Mouse (Mus musculus): ENCODE data around the gene Tmem131. TPM values are rescaled to one million over a fixed set of nuclear protein-coding genes. Genes with fewer than 3 reads are reported as not detected.

Gene Tmem131
- total and polyA plus RNA-seq, 3 experiments: 13.0 to 30.0 (median 28.1) TPM

DNA sequence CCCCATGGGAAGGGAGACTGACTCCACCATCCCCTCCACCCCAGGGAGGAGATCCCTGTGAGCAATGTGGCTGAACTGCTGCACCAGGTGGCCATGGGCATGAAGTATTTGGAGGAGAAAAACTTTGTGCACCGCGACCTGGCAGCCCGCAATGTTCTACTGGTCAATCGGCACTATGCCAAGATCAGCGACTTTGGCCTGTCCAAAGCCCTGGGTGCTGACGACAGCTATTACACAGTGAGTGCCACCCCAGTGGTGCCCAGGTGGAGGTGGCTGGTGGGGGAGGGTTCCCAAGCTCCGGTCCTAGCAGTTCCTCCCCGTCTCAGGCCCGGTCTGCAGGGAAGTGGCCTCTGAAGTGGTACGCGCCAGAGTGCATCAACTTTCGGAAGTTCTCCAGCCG, 162.7 kb downstream of the Tmem131 start:
- DNase-seq: no peak
- no peaks in the 10 kb centered on the region for H3K36me3 ChIP-seq (ENCODE audit: control insufficient read depth, insufficient read depth, low read length)
- H3K27me3 ChIP-seq (ENCODE audit: control insufficient read depth, insufficient read depth, low read length): no peaks in the 10 kb centered on the region

DNA sequence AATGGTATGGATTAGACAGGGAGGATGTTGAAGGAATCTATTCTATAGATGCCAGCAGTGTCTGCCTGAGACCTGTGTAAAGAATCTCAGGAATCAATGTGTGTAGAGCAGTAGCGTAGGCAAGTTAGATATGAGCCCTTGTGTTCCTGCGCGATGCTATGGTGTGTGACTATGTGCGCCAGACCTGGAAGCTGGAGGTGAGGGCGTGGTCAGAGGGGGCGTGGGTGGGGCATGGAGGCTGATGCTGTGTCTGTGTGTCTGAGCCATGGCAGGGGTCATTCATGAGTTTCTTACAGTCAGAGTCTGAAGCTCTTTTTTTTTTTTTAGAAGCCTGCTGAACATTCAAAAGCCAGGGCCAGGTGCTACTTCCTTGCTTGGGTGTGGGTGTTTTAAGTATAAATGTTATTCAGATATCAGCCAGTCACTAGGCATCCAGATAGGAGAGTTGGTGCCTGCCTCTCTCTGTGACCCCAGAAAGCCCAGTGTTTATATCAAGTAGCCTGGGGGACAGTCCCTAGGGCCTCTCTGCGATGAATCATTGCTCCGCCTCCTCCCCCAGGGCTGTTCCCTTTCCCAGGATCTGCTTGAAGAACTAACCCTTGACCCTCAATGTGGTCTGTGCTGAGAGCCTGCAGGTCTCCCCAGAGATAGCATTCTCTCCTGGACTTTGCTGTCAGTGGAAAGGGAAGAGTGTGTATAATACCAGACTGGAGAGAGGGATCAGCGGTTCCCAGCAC, 171.1 kb downstream of the Tmem131 start:
- no peaks in the 10 kb centered on the region for H3K4me1 ChIP-seq (ENCODE audit: control insufficient read depth, insufficient read depth, low read length)
- TF ChIP-seq CTCF (IDR thresholded peaks at IDR 0.05) (no peak), POLR2A (IDR thresholded peaks at IDR 0.05; ENCODE audit: insufficient read depth, low read depth, low read length) (no peak), EP300 (IDR thresholded peaks at IDR 0.05; ENCODE audit: insufficient read depth, low read depth, low read length) (no peak)
- 80% methylated on average over 9 of the region's 9 CpGs for WGBS
- no peaks in the 10 kb centered on the region for H3K36me3 ChIP-seq (ENCODE audit: control insufficient read depth, insufficient read depth, low read length)
- intact Hi-C loops (cut with DNase I): no loop called here
- H3K27me3 ChIP-seq (ENCODE audit: control insufficient read depth, insufficient read depth, low read length): peaks cover 4% of the 10 kb centered on the region
- no peak for DNase-seq
- H3K79me2 ChIP-seq (replicated peaks; ENCODE audit: control insufficient read depth, insufficient read depth, low read length): no peaks in the 10 kb centered on the region
- no peak overlapping the region for H3K9ac ChIP-seq (ENCODE audit: low read depth, low read length)
- no peak overlapping the region for H3K27ac ChIP-seq
- no peak overlapping the region for H3K4me3 ChIP-seq

More for the DNA sequence above, 162.7 kb downstream of the Tmem131 start:
- TF ChIP-seq POLR2A (IDR thresholded peaks at IDR 0.05; ENCODE audit: insufficient read depth, low read depth, low read length) (no peak), CTCF (IDR thresholded peaks at IDR 0.05) (no peak), EP300 (IDR thresholded peaks at IDR 0.05; ENCODE audit: insufficient read depth, low read depth, low read length) (no peak)
- Histone ChIP-seq H3K9ac (ENCODE audit: low read depth, low read length) (no peak overlapping the region), H3K4me1 (ENCODE audit: control insufficient read depth, insufficient read depth, low read length) (no peaks in the 10 kb centered on the region), H3K27ac (no peak overlapping the region), H3K79me2 (replicated peaks; ENCODE audit: control insufficient read depth, insufficient read depth, low read length) (no peaks in the 10 kb centered on the region), H3K4me3 (no peak overlapping the region)
- intact Hi-C loops (cut with DNase I): loop anchor here (5.0 kb wide), 2 partner anchors 412 to 622 kb away; no protein-coding TSS in a partner anchor
- WGBS: 79% methylated on average over 13 of the region's 13 CpGs

DNA sequence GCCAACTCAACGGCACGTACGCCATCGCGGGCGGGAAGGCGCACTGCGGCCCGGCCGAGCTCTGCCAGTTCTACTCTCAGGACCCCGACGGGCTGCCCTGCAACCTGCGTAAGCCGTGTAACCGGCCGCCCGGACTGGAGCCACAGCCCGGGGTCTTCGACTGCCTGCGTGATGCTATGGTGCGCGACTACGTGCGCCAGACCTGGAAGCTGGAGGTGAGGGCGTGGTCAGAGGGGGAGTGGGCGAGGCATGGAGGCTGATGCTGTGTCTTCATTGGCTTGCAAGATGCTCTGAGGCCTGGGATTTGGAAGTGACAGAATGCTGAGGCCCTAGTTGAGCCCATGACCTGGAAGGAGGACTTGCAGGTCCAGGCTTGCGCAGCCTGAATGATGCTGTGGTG, 172.5 kb downstream of the Tmem131 start:
- no peaks in the 10 kb centered on the region for H3K4me1 ChIP-seq (ENCODE audit: control insufficient read depth, insufficient read depth, low read length)
- no peak overlapping the region for H3K9ac ChIP-seq (ENCODE audit: low read depth, low read length)
- intact Hi-C loops (cut with DNase I): no loop called here

DNA sequence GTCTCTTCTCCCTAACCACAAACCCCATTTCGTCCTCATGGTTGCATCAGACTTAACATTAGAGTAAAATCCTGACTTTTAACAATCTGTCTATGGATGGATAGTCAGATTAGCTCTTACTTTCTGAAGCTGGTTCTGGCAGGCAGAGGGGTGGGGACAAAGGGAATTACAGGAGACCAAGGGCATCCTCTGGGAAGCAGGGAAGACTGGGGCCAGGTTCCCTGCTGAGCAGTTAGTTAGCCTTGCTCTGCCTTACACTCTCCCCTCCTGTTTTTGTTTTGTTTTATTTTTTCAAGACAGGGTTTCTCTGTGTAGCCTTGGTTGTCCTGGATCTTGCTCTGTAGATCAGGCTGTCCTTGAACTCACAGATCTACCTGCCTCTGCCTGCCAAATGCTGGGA, 173.5 kb downstream of the Tmem131 start:
- no peak overlapping the region for H3K9ac ChIP-seq (ENCODE audit: low read depth, low read length)
- no peak for TF ChIP-seq EP300 (IDR thresholded peaks at IDR 0.05; ENCODE audit: insufficient read depth, low read depth, low read length)
- TF ChIP-seq CTCF (IDR thresholded peaks at IDR 0.05): no peak
- no peak for TF ChIP-seq POLR2A (IDR thresholded peaks at IDR 0.05; ENCODE audit: insufficient read depth, low read depth, low read length)
- no peak overlapping the region for H3K27ac ChIP-seq
- WGBS: 95% methylated on average over 1 of the region's 1 CpGs
- DNase-seq: no peak
- H3K4me3 ChIP-seq: no peak overlapping the region
- no peaks in the 10 kb centered on the region for H3K79me2 ChIP-seq (replicated peaks; ENCODE audit: control insufficient read depth, insufficient read depth, low read length)
- H3K27me3 ChIP-seq (ENCODE audit: control insufficient read depth, insufficient read depth, low read length): peaks cover 4% of the 10 kb centered on the region
- H3K36me3 ChIP-seq (ENCODE audit: control insufficient read depth, insufficient read depth, low read length): no peaks in the 10 kb centered on the region
- intact Hi-C loops (cut with DNase I): no loop called here
- H3K4me1 ChIP-seq (ENCODE audit: control insufficient read depth, insufficient read depth, low read length): no peaks in the 10 kb centered on the region

More for the DNA sequence above, 172.5 kb downstream of the Tmem131 start:
- no peak overlapping the region for H3K4me3 ChIP-seq
- DNase-seq: no peak
- H3K79me2 ChIP-seq (replicated peaks; ENCODE audit: control insufficient read depth, insufficient read depth, low read length): no peaks in the 10 kb centered on the region
- no peak for TF ChIP-seq POLR2A (IDR thresholded peaks at IDR 0.05; ENCODE audit: insufficient read depth, low read depth, low read length)
- no peak for TF ChIP-seq CTCF (IDR thresholded peaks at IDR 0.05)
- TF ChIP-seq EP300 (IDR thresholded peaks at IDR 0.05; ENCODE audit: insufficient read depth, low read depth, low read length): no peak
- H3K36me3 ChIP-seq (ENCODE audit: control insufficient read depth, insufficient read depth, low read length): no peaks in the 10 kb centered on the region
- peaks cover 4% of the 10 kb centered on the region for H3K27me3 ChIP-seq (ENCODE audit: control insufficient read depth, insufficient read depth, low read length)
- H3K27ac ChIP-seq: no peak overlapping the region
- 31% methylated on average over 27 of the region's 27 CpGs for WGBS

DNA sequence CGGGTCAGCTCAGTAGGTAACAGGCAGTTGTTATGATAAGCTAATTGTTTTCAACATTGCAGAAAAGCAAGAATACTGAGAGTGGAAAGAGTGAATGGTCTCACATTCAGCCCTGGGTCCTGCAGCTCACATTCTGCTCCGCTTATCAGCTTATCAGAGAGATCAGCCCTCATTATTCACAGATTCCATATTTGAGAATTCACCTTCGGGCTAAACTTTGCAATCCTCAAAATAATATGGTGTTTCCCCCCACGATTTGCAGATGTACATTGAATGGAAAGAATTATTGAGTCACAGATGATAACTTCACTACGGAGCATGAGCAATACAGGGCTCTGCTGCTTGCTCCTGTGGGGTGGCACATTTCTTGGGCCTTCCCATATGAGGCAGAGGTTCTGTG, 174.7 kb downstream of the Tmem131 start:
- TF ChIP-seq POLR2A (IDR thresholded peaks at IDR 0.05; ENCODE audit: insufficient read depth, low read depth, low read length) (no peak), EP300 (IDR thresholded peaks at IDR 0.05; ENCODE audit: insufficient read depth, low read depth, low read length) (no peak), CTCF (IDR thresholded peaks at IDR 0.05) (no peak)
- 67% methylated on average over 5 of the region's 5 CpGs for whole genome bisulfite sequencing
- no peak overlapping the region for H3K9ac ChIP-seq (ENCODE audit: low read depth, low read length)
- H3K79me2 ChIP-seq (replicated peaks; ENCODE audit: control insufficient read depth, insufficient read depth, low read length): no peaks in the 10 kb centered on the region
- intact Hi-C loops (cut with DNase I): no loop called here
- H3K36me3 ChIP-seq (ENCODE audit: control insufficient read depth, insufficient read depth, low read length): no peaks in the 10 kb centered on the region
- H3K27ac ChIP-seq: no peak overlapping the region
- no peaks in the 10 kb centered on the region for H3K4me1 ChIP-seq (ENCODE audit: control insufficient read depth, insufficient read depth, low read length)
- peaks cover 4% of the 10 kb centered on the region for H3K27me3 ChIP-seq (ENCODE audit: control insufficient read depth, insufficient read depth, low read length)
- DNase-seq: no peak
- H3K4me3 ChIP-seq: no peak overlapping the region

DNA sequence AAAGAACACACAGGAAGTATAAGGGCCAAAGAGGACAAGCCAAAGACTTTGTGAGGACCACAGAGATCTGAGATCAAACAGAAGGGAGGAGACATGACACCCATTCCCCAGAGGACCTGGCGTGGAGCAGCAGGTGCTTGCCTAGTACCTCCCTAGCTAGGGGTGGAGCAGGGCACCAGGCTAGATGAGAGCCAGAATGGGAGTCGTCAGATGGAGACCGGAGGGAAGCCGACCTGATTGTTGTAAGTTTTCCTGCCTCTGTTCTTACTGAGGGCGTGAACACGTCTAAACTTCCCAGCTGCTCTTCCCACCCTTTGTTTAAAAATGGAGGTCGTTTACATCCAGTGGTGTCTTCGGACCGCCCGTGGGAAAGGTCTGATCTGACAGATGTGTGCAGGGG, 176.1 kb downstream of the Tmem131 start:
- DNase-seq: no peak
- no peak overlapping the region for H3K9ac ChIP-seq (ENCODE audit: low read depth, low read length)
- H3K4me3 ChIP-seq: no peak overlapping the region
- 23% methylated on average over 10 of the region's 10 CpGs for WGBS
- intact Hi-C loops (cut with DNase I): no loop called here
- no peak overlapping the region for H3K27ac ChIP-seq
- H3K4me1 ChIP-seq (ENCODE audit: control insufficient read depth, insufficient read depth, low read length): no peaks in the 10 kb centered on the region
- peaks cover 4% of the 10 kb centered on the region for H3K27me3 ChIP-seq (ENCODE audit: control insufficient read depth, insufficient read depth, low read length)
- TF ChIP-seq CTCF (IDR thresholded peaks at IDR 0.05) (no peak), EP300 (IDR thresholded peaks at IDR 0.05; ENCODE audit: insufficient read depth, low read depth, low read length) (no peak), POLR2A (IDR thresholded peaks at IDR 0.05; ENCODE audit: insufficient read depth, low read depth, low read length) (no peak)
- no peaks in the 10 kb centered on the region for H3K36me3 ChIP-seq (ENCODE audit: control insufficient read depth, insufficient read depth, low read length)
- H3K79me2 ChIP-seq (replicated peaks; ENCODE audit: control insufficient read depth, insufficient read depth, low read length): no peaks in the 10 kb centered on the region
